Mouse (Mus musculus) frontal cortex, adult 2 months (tissue): ENCODE measurements around the gene Dnajb14. TPM values are rescaled to one million over a fixed set of nuclear protein-coding genes. Genes with fewer than 3 reads are reported as not detected.
A peak's percentile ranks its signal among the peaks of the same experiment; 100 is the strongest.
"Not testable (repeated sequence)": the region's sequence is repeated elsewhere in the genome, so short reads cannot be mapped to it uniquely, and the experiment has no call there.

Source experiments
- DNase-seq, 2 experiments: peaks; one replicate each; pipeline ENCODE4 v3.0.0; 2022; ENCODE audit warnings: low spot score in 1 of 2; ENCODE audit errors: extremely low spot score in 1 of 2
- polyA plus RNA-seq: library from polyadenylated mRNA; depleted of rRNA; stranded (reverse); fragments of >200 nt; gene quantifications from 2 replicates; pipeline ENCODE4 v1.2.3, GENCODE M21; 2012; rRNA removed

Gene Dnajb14
- polyA plus RNA-seq = 20.8 and 22.6 TPM in 2 replicates

- DNase-seq = peak in 1 of 2 experiments; percentile 40
Observed at GRCm38 (mm10) chr3:137867437-137868093, at the start of gene Dnajb14. Dnajb14 (plus strand) TSS chr3:137867675.

GRCm38 (mm10) chr3:137818713-137819112 is 48.8 kb upstream of the Dnajb14 start:
- peak in 1 of 2 experiments; percentile 27 for DNase-seq

- no peak for DNase-seq
Observed at GRCm38 (mm10) chr3:137820688-137821467, 46.6 kb upstream of the Dnajb14 start.

GRCm38 (mm10) chr3:137823317-137823716 is 44.2 kb upstream of the Dnajb14 start:
- no peak for DNase-seq

- no peak for DNase-seq
Observed at GRCm38 (mm10) chr3:137827678-137828077, 39.8 kb upstream of the Dnajb14 start.

- DNase-seq = no peak
Observed at GRCm38 (mm10) chr3:137831156-137831555, 36.3 kb upstream of the Dnajb14 start.

- DNase-seq = no peak
Observed at GRCm38 (mm10) chr3:137833128-137833527, 34.3 kb upstream of the Dnajb14 start.

- no peak for DNase-seq
Observed at GRCm38 (mm10) chr3:137833698-137834097, 33.8 kb upstream of the Dnajb14 start.

- DNase-seq = no peak
Observed at GRCm38 (mm10) chr3:137836543-137836942, 30.9 kb upstream of the Dnajb14 start.

GRCm38 (mm10) chr3:137838160-137838559 is 29.3 kb upstream of the Dnajb14 start:
- DNase-seq = no peak

GRCm38 (mm10) chr3:137842944-137843343 is 24.5 kb upstream of the Dnajb14 start:
- no peak for DNase-seq

GRCm38 (mm10) chr3:137844263-137844662 is 23.2 kb upstream of the Dnajb14 start:
- no peak for DNase-seq

- no peak for DNase-seq
Observed at GRCm38 (mm10) chr3:137846552-137846951, 20.9 kb upstream of the Dnajb14 start.

GRCm38 (mm10) chr3:137848354-137848753 is 19.1 kb upstream of the Dnajb14 start:
- no peak for DNase-seq

- no peak for DNase-seq
Observed at GRCm38 (mm10) chr3:137849697-137850096, 17.8 kb upstream of the Dnajb14 start.

GRCm38 (mm10) chr3:137851196-137851595 is 16.3 kb upstream of the Dnajb14 start:
- DNase-seq = no peak

- not testable (repeated sequence) for DNase-seq
Observed at GRCm38 (mm10) chr3:137853011-137853410, 14.5 kb upstream of the Dnajb14 start.

- DNase-seq = no peak
Observed at GRCm38 (mm10) chr3:137855328-137855727, 12.1 kb upstream of the Dnajb14 start.

- DNase-seq = no peak
Observed at GRCm38 (mm10) chr3:137856061-137856460, 11.4 kb upstream of the Dnajb14 start.

GRCm38 (mm10) chr3:137860394-137861170 is 6.9 kb upstream of the Dnajb14 start:
- no peak for DNase-seq

GRCm38 (mm10) chr3:137861436-137861835 is 6.0 kb upstream of the Dnajb14 start:
- DNase-seq = no peak
